Mouse (Mus musculus) megakaryocyte, adult 5-6 weeks (primary cell): Measurements from ENCODE around the gene Cers1. TPM values are rescaled to one million over a fixed set of nuclear protein-coding genes. Genes with fewer than 3 reads are reported as not detected.

Source experiments
- ATAC-seq: 2 replicates; pipeline ENCODE4 v1.8.0; 2016; ENCODE audit warnings: mild to moderate bottlenecking, inconsistent platforms; ENCODE audit not compliant: poor library complexity, severe bottlenecking
- total RNA-seq, 2 experiments: library from RNA; stranded (forward) in 1 of 2; stranded (reverse) in 1 of 2; fragments of 153-499, 151-499 nt in 1 of 2; fragments of 221-1000, 200-1000 nt in 1 of 2; gene quantifications; 2 replicates each; pipeline versions ENCODE4 v1.2.3 to v1.2.4; 2015 to 2017

The Cers1 gene
- total RNA-seq, 2 experiments from 2014 or later = not detected

DNA sequence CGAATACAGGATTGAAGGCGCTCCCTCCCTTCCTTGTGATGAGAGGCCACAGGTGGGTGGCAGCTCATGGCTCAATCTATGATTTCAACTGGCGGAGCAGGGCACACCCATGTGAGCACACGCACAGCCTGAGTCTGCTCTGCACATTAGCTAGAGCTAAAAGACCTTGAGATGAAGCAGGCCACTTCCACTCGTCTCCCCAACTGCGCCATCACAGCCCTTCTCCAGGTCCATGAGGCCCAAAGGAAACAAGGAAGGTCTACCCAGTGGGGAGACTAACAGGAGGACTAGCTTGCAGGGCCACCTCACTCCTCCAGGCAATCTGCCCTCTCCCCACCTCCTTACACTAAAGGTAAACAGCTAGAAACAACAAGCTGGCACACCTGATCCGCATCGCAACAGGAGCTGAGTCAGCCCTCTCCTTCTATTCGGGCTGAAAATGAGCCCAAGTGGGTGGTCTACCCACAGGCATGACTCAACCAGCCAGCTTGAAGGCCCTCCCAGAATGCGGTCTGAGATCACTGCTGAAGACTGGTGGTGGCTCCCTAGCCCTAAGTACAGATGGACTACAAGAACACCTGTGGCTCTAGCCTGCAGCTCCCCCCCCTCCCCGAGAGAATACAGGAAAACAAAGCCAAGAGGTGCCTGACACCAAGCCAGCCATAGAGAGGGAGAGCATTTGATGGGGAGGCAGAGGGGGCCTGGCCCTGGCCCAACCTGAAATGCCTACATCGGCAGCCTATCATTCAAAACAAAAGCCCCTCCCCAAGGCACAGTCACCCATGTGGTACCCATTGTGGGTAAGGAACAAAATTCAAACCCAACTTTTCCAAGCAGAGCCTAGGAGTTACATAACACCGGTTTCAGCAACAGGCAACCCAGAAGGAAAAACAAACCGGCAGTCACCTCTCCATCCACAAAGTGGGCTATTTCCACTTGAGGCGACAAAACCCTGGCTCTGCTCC lies 35.7 kb downstream of the Cers1 start:
- ATAC-seq = no peak

DNA sequence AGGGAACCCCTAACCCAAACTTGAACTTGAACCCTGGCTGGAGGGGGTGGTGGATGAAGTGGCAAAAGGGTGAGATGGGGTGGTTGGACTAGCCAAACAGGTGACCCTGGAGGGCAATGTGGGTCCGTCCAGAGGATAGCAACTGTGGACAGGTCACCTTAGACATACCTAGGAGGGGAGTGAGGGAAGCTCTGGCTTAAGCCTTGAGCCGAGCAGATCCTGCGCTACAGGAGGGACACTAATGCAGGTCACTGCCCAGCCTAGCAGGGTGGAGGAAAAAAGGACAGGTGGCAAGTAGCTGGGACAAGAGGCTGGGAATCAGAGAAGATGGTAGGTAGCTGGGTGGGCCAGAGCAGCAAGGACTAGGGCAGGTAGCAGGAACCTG lies 36.4 kb downstream of the Cers1 start:
- no peak for ATAC-seq

DNA sequence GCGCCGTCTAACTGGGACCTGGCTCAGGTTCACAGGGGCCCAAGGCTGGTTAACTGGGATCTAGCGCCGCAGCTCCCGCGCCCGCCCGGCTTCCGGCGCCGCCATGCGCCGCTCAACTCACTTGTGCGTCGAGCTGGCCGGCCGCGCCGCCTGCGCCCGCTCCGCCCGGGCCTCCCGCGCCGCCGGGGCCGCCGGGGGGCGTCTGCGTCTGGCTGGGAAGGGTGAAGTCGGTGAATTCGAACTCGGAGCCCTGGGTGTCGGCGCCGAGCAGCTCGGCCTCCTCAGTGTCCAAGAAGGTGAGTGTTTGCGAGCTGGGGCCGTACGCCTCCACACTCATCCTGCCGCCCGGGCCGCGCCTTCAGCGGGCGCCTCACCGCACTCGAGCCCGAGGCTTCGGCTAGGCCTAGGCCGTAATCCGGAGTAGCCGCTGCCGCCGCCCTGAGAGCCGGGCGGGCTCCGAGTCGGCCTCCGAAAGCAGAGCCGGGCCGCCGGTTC lies 37.1 kb downstream of the Cers1 start:
- peak; percentile 13; the same call in 1 of the 2 replicates for ATAC-seq

DNA sequence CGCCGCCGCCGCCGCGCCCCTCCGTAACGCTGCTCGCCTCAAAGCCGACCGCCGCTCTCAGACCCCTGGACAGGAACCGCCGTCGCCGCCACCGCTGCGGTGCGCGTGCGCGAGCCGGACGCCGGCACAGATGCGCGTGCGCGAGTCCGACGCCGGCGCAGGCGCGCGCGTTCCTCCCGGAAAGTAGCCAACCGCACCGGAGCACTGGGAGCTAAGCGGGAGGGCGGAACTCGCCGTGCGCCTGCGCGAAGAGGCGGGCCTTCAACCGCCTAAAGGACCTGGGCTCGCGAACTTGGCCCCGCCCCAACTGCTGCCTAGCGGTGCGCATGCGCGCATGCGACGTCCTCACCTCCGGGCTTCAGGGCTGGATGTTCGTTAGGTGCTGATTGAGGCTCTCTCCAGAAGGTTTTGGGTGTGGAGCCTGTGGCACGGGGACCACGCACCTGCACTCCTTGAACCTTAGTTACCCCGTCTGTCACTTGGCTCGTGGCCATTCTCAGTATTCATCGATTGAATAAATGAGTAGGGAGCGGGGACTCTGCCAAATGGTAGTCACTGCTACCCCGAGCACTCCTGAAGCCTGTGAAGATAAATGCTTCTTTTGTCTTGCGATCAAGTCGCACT lies 37.7 kb downstream of the Cers1 start, which contains the start of gene Upf1:
Upf1 (minus strand) TSS at position 85 of the 624 bp plus-strand sequence.
- peak; percentile 92 for ATAC-seq

DNA sequence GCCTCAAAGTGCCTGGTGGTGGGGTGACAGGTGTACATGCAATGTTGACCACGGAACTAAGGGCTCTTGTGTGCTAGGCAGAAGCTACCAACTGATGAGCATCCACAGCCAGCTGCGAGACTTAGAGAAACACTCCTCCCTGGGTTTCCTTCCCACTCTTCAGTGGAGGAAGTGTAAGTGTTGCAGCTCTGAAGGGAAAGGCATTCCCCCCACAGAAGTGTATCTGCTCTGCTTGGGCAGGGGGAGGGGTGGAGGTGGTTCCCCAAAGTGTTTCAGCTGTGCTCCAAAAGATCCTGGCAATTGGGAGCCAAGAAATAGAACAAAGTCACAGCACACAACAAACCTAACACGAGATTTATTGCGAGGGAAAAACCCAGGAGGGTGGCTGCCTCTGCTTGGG lies 38.4 kb downstream of the Cers1 start:
- ATAC-seq = peak; percentile 13

DNA sequence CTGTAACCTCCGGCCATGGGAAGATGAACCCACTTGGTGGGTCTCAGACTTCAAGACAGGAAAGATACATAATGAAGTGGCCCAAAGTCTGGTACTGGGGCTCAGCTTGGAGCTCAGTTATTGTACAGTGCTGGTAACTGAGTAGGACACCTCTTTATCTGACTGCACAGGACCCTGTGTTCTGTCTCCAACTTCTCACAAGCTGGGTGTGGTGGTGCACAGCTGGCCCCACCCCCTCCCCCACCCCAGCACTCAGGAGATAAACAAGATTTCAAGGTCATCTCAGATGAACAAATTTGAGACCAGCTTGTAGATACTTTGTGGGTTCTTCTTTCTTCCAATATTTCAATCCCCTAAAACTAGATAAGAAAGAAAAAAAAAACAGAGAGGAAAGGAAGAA lies 40.5 kb downstream of the Cers1 start:
- no peak for ATAC-seq

DNA sequence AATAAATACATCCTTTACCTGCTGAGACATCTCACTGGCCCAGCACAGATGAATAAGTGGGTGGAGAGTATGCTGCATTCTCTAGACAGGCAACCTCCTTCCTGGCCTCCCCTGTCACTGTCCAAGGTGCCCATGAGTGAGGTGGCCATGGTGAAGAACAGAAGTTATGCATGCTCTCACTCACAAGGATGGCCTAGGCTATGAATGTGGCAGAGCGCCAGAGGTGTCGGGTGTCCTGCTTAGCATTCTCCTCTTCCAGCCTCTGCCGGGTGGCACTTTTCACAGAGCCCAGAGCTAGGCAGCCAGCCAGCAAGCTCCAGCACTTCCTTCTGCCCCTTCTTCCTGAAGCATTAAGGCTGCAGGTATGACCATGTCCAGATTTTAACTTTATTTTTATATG lies 43.8 kb downstream of the Cers1 start:
- ATAC-seq = no peak

DNA sequence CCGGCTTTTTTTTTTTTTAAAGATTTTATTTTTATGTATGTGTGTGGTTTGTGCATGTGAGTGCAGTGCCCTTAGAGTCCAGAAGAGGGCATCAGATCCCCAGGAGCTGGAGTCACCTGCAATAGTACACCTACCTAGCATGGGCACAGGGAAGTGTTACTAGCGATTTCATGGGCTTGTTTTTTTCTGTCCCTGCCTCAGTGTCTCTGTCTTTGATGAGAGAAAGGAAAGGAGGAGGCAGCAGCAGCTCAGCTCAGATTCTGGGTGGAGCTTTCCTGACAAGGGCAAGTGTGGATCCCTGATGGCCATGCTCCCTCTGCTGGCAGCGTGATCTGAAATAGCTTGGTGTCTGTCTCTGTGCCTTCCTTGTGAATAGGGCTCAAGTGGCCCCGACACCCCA lies 45.2 kb downstream of the Cers1 start:
- ATAC-seq = peak; percentile 49

DNA sequence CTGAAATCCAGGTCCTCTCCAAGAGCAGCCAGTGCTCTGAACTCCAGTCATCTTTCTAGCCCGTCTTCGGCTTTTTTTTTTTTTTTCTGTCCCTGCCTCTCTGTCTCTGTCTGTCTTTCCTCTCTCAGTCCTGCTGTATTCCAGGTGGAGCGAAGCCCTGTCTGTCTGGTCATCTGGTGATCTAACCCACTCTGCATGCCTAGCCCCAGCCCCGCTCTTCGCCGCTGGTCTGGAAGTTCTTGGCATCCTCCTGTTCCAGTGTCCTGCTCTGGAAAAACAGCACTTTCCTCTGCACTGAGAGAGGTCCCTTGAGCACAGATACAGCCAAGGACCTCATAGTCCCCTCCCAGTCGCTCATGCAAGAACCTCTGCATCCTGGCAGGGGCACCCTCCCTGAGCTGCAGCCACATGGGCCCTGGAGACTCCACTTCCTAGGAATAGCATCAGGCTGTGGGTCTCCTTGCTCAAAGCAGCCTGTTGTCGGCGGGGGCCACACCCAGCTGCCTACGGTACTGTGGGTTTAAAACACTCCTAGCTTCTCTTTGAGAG lies 46.0 kb downstream of the Cers1 start:
- ATAC-seq = no peak

DNA sequence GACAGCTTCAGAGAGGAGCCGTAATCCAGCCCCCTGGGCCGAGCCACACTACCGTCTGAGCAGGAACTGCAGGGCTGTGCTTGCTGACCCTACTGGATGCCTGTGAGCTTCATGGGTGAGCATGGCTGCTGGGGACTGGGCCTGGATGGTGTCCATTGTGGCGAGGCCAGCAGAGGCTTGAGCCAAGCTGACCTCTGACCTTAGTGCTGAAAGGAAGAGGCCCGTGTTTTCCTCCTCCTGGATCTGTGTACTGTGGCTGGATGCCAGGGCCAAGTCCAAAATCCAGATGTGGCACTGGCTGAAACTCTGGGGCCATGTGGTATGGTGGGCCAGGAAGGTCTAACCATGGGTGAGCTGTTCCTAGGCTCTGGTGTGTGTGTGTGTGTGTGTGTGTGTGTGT lies 48.5 kb downstream of the Cers1 start:
- ATAC-seq = no peak

DNA sequence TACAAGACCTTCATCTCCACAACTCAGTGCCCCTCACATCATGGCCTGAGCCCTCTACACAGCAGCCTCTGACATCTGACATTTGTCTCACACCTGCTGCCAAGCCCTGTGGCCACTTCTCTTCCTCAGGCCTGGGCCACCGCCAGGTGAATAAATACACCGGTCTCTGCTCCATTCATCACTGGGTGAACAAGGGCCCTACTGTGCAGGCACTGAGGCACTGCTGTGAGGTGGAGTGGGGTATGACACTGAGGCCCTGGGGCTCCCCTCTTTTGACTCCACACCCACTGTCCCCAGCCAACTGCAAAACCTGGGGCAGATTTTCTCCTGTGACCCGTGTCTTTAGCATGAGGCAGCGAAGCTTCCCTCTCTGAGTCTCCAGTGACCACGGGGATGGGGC lies 51.0 kb downstream of the Cers1 start:
- ATAC-seq = no peak

DNA sequence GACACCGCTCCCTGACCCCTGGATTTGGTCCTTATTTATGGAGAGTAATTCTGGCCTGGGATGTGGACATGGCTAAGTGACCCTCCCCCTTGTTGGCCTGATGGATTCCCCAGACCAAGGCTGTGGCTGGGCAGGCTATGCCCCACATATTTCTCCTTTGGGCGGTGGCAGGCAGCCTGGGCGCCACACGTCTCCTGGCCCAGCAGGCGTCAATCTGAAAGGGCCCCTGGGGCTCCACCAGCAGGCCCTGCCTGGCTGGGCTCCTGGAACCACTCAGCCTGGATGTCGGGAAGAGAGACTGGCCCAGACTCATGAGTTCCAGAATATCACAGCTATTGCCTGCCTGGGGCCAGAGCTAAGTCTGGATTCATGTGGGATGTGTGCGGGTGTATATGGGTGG lies 54.9 kb downstream of the Cers1 start:
- ATAC-seq = no peak

DNA sequence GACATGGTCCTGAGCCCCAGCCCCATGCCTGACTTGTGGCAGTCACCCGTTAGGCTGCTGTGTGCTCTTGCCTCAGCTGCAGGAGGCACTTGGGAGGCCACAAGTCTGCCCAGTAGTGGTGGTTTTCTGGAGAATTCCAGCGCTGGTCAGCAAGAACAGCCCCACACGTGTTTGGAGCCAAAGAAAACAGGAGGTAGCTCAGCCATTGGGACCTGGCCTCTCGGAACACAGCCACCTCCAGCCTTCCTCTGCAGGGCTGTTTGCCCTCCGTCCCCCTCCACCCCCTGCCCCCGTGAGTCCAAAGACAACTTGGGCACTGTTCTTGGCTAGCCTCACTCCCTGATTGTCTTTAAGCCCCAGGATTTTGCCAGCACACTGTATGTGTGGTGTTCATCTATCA lies 56.4 kb downstream of the Cers1 start:
- no peak for ATAC-seq

DNA sequence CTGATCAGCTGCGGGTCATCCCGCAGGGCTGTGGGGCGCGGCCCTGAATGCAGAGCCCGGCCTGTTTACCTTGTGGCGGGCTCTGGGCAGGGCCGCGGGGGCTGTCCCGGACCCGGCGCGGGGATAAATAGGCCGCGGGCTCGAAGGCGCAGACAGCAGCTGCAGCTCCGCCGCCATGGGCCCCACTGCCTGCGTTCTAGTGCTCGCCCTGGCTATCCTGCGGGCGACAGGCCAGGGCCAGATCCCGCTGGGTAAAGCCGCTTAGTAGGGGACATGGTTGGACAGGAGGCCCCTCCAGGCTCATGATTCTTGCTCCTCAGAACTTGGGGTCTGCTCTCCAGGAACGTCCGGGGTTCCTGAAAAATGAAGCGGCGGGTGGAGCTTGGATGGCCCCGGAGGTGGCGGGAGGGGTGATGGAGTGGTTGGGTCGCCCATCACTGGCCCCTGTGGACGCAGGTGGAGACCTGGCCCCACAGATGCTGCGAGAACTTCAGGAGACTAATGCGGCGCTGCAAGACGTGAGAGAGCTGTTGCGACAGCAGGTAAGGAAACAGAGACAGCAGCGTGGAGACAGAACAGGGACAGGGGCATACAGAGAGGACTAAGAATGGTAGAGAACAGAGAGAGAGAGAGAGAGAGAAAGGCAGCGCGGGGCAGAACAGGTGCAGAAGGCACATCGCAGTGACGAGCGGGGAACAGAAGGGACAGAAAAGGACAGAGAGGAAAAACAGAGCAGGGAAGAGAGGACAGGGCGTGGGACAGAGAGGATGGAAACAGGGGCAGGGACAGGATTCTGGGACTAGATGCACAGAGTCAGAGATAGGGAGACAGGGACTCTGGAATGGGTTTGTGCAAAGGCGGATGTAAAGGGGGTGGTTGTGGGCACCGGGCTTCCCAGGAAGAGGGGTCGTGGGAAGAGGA lies 58.1 kb downstream of the Cers1 start, which contains the start of gene Comp:
Comp (plus strand) TSS at position 162 of the 921 bp plus-strand sequence.
- ATAC-seq = no peak

DNA sequence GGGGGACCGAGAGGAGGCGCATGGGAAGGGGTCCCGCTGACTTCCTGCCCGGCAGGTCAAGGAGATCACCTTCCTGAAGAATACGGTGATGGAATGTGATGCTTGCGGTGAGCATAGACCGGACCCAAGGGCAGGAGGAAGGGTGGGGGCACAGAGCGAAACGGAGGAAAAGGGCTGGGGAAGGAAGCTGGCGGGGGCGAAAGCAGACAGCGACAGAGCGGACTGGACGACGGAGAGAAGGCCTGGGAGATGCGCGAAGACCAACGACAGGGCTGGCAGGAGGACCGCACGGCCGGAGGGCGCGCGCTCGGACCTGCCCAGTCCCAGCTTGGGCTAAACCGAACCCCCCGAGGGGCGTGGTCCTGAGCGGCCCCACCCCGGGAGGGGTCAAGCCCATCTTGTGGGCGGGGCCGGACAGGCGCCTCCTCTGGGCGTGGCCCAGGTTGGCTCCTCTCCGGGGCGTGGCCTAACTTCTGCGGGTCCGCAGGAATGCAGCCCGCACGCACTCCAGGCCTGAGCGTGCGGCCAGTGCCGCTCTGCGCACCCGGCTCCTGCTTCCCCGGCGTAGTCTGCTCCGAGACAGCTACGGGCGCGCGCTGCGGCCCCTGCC lies 58.8 kb downstream of the Cers1 start:
- peak; percentile 49 for ATAC-seq

DNA sequence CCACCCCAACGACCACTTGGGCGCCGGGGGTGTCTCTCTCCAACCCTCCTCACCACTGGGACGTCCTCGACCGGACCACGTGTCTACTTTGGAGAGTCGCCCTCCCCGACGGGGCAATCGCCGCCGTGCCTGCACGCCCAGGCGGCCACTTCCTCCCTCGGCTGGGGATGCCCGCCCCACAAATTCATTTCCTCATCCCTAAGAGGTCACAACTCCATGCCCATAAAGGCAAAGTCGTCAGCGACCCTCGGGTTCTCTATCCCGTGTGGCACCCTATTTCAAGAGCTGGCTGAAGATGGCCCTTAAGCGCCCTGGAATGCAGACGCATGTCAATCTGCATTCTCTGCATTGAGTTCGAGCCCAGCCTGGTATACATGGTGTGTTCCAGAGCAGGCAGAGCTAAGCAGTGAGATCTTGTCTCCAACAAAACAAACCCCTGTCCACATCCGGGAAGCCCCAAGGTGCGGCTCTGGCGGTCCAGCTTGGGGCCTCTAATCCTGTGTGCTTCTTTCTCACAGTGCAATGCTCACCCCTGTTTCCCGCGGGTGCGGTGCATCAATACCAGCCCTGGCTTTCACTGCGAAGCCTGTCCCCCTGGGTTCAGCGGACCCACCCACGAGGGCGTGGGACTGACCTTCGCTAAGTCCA lies 59.8 kb downstream of the Cers1 start:
- peak; percentile 69 for ATAC-seq

DNA sequence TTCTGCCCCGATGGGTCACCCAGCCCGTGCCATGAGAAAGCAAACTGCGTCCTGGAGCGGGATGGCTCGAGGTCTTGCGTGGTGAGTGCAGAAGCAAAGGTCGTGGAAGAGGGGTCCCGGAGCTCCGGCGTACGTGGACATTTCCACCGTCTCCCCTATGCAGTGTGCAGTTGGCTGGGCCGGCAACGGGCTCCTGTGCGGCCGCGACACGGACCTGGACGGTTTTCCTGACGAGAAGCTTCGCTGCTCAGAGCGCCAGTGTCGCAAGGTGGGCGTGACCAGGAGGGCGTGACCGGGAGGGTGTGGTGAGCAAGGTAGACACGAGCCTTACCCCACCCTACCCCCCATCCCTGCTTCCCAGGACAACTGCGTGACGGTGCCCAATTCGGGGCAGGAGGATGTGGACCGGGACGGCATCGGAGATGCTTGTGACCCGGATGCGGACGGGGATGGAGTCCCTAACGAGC lies 60.7 kb downstream of the Cers1 start:
- peak; percentile 9; the same call in 1 of the 2 replicates for ATAC-seq

DNA sequence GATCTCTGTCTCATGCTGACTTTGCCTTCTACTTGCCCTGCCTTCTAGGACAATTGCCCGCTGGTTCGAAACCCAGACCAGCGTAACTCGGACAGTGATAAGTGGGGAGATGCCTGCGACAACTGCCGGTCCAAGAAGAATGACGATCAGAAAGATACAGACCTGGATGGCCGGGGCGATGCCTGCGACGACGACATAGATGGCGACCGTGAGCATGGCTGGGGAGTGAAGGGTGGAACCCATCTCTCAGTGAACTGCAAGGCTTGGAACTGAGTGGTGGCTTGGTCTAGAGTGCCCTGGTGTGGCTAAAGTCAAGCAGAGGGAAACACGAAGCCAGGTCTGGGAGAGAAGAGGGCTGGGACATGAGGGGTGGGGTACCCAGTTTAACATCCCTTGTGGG lies 61.5 kb downstream of the Cers1 start:
- no peak for ATAC-seq

DNA sequence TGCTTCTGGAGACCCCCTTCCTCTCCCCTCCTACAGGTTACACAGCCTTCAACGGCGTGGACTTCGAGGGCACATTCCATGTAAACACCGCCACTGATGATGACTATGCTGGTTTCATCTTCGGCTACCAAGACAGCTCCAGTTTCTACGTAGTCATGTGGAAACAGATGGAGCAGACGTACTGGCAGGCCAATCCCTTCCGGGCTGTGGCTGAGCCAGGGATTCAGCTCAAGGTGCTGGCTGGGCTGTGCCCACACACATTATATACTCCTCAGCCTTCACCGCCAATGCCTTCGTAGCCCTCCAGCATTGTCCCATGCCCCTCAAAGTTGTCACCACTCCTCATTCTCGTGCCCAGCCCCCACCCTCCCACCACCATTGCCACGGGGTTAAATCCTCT lies 64.5 kb downstream of the Cers1 start:
- no peak for ATAC-seq
